Mouse (Mus musculus): ENCODE data around the gene Ada. TPM values are rescaled to one million over a fixed set of nuclear protein-coding genes. Genes with fewer than 3 reads are reported as not detected.

The Ada gene
- total and polyA plus RNA-seq, 2 experiments from 2014 or later = 2.2 to 4.1 TPM

DNA sequence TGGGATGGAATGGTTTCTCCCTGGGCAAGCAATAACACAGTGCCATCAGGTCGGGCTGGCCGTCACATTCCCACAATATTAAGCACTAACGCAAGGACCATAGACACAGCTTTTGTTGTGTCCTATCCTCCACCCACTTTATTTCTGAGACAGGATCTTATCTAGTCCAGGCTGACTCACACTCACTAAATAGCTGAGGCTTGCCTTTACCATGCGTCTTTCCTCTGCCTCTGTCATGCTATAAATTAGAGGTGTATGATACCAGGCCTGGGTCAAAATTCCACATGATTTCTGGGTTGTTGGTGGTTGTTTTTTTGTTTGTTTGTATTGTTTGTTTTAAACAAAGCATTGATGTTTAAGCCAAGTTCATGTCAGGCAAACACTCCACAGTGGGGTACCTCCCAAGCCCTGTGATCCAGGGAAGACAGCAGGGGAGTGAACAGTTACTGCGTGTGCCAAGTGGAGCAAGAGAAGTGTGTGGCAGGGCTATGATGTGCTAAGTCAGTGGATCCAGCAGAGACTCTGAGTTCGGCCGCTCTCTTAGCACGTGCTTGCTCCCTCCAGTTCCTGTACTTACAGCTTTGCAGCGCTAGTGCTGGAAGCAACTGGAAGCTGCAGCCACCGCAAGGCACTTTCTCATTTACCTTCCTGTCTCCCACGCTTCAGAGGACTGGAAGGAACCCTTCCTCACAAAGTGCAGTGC lies 50.8 kb downstream of the Ada start:
- ATAC-seq (ENCODE audit: insufficient read depth, low read depth) (peak; percentile 40), DNase-seq (ENCODE audit: low spot score) (no peak)
- H3K4me2 ChIP-seq (ENCODE audit: low read depth, low read length) = no peak overlapping the region
- H3K9me3 ChIP-seq (replicated peaks; ENCODE audit: control insufficient read depth, low read length) = no peaks in the 10 kb centered on the region
- H3K36me3 ChIP-seq (replicated peaks; ENCODE audit: control insufficient read depth, insufficient read depth, low read length) = peaks cover 3% of the 10 kb centered on the region; the same call in 1 of the 2 replicates
- H3K4me3 ChIP-seq (ENCODE audit: low read depth, low read length) = no peak overlapping the region
- 47% methylated on average over 11 of the region's 11 CpGs for WGBS
- no peak overlapping the region for H3K9ac ChIP-seq (replicated peaks; ENCODE audit: low read depth, low read length)
- peak overlapping the region; percentile 79 for H3K27ac ChIP-seq (ENCODE audit: low read depth)
- TF ChIP-seq EP300 (IDR thresholded peaks at IDR 0.05; ENCODE audit: low read depth) (no peak), CTCF (IDR thresholded peaks at IDR 0.05; ENCODE audit: low read depth) (no peak; the same call in 1 of the 2 replicates)
- peaks cover 76% of the 10 kb centered on the region for H3K4me1 ChIP-seq (ENCODE audit: control insufficient read depth, insufficient read depth)
- no peaks in the 10 kb centered on the region for H3K27me3 ChIP-seq (ENCODE audit: control insufficient read depth, insufficient read depth, low read length)

DNA sequence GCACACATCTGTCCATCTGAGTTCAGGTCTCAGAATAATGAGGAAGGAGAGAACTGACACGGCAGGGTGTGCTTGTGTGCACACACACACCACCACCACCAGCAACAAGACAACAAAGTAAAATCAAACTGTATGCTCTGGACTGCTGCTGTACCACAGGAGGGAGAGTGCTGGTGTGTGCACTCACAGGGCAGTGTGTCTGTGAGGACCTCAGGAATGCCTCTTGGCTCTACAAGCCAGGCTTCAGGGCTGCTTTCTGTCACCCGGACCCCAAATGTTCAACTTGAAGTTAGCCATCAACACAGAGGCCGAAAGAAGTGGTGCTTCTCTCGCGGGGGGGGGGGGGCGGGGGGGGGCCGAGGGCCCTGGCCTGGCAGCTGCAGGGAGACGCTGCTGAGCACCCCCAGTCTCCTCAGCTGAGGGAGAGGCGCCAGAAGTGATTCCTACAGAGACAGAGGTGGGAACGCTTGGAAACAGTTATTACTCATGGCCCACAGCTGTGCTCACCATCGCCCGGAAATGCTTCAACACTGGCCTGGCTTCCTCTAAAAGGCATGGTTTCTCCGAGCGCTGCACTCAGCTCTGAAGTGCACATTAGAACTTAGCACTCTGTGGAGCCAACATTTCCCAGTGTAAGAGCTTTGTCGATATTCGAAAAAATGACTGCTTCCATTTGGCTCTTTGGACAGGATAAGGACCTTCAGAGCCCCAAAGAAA lies 52.1 kb downstream of the Ada start:
- ATAC-seq (ENCODE audit: insufficient read depth, low read depth) = peak; percentile 37; the same call in 1 of the 2 replicates
- Histone ChIP-seq H3K9me3 (replicated peaks; ENCODE audit: control insufficient read depth, low read length) (no peaks in the 10 kb centered on the region), H3K27me3 (ENCODE audit: control insufficient read depth, insufficient read depth, low read length) (no peaks in the 10 kb centered on the region), H3K4me1 (ENCODE audit: control insufficient read depth, insufficient read depth) (peaks cover 80% of the 10 kb centered on the region), H3K4me3 (ENCODE audit: low read depth, low read length) (no peak overlapping the region), H3K36me3 (replicated peaks; ENCODE audit: control insufficient read depth, insufficient read depth, low read length) (no peaks in the 10 kb centered on the region), H3K27ac (ENCODE audit: low read depth) (peak overlapping the region; percentile 79), H3K9ac (replicated peaks; ENCODE audit: low read depth, low read length) (no peak overlapping the region), H3K4me2 (ENCODE audit: low read depth, low read length) (peak overlapping the region; percentile 37)
- DNase-seq (ENCODE audit: low spot score) = peak; percentile 66
- 21% methylated on average over 11 of the region's 16 CpGs for WGBS
- TF ChIP-seq CTCF (IDR thresholded peaks at IDR 0.05; ENCODE audit: low read depth) (no peak), EP300 (IDR thresholded peaks at IDR 0.05; ENCODE audit: low read depth) (no peak)

DNA sequence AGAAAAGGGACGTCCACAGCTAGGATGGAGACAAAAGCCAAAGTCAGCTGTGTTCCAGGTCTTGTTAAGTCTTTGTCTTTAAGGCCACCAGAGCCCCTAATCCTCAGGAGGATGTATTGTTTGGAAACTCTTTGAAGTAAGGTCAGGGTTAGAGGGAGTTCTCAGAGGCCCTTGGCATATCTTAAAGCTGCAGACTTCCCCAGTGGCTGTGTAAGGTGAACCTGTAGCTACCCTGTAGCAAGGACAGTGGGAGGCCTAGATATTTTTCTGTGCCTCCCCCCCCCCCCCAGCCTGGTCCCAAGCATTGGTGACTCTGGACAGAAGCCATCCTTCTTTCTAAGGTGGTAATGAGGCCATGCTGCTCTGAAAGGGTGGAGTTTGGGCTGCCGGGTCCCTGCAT lies 53.3 kb downstream of the Ada start:
- H3K9me3 ChIP-seq (replicated peaks; ENCODE audit: control insufficient read depth, low read length) = no peaks in the 10 kb centered on the region
- peaks cover 80% of the 10 kb centered on the region for H3K4me1 ChIP-seq (ENCODE audit: control insufficient read depth, insufficient read depth)
- no peak overlapping the region for H3K4me3 ChIP-seq (ENCODE audit: low read depth, low read length)
- no peak overlapping the region for H3K9ac ChIP-seq (replicated peaks; ENCODE audit: low read depth, low read length)
- no peak for TF ChIP-seq CTCF (IDR thresholded peaks at IDR 0.05; ENCODE audit: low read depth)
- no peak for TF ChIP-seq EP300 (IDR thresholded peaks at IDR 0.05; ENCODE audit: low read depth)
- ATAC-seq (ENCODE audit: insufficient read depth, low read depth) = no peak
- no peaks in the 10 kb centered on the region for H3K27me3 ChIP-seq (ENCODE audit: control insufficient read depth, insufficient read depth, low read length)
- DNase-seq (ENCODE audit: low spot score) = no peak
- whole genome bisulfite sequencing = 24% methylated on average over 2 of the region's 2 CpGs
- no peaks in the 10 kb centered on the region for H3K36me3 ChIP-seq (replicated peaks; ENCODE audit: control insufficient read depth, insufficient read depth, low read length)
- H3K27ac ChIP-seq (ENCODE audit: low read depth) = peak overlapping the region; percentile 79
- peak overlapping the region; percentile 36; the same call in 1 of the 2 replicates for H3K4me2 ChIP-seq (ENCODE audit: low read depth, low read length)

DNA sequence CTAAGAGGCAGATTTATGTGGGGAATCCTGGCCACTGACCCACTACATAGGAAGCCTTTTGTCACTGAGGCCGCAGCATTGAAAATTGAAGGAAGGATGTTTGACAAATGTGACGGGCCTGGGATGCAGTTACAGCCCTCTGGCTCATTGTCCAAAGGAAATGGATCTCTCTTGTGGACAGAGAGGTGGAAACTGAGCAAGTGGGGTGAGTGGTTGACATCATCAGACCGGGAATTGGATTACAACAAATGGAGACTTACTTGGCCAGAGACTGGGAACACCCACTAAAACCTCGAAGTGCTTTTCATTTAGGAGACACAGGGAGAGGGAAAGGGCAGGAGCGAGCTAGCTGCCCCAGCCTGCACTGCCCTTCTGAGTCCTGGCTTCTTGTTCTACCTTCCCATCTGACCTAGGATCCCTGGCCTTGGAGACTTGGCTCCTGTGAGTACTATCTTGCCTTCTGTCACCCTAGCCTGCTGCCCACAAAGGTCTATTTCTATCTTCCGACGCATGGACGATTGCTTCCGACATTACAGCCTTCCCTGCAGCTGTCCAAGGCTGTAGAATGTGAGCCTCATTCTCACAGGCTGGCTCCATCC lies 56.2 kb downstream of the Ada start:
- Histone ChIP-seq H3K27me3 (ENCODE audit: control insufficient read depth, insufficient read depth, low read length) (no peaks in the 10 kb centered on the region), H3K27ac (ENCODE audit: low read depth) (peak overlapping the region; percentile 98), H3K4me1 (ENCODE audit: control insufficient read depth, insufficient read depth) (peaks cover 96% of the 10 kb centered on the region), H3K4me3 (ENCODE audit: low read depth, low read length) (peak overlapping the region; percentile 40), H3K36me3 (replicated peaks; ENCODE audit: control insufficient read depth, insufficient read depth, low read length) (no peaks in the 10 kb centered on the region), H3K9ac (replicated peaks; ENCODE audit: low read depth, low read length) (peak overlapping the region; percentile 59), H3K4me2 (ENCODE audit: low read depth, low read length) (peak overlapping the region; percentile 60), H3K9me3 (replicated peaks; ENCODE audit: control insufficient read depth, low read length) (no peaks in the 10 kb centered on the region)
- peak; percentile 43 for ATAC-seq (ENCODE audit: insufficient read depth, low read depth)
- peak; percentile 37 for DNase-seq (ENCODE audit: low spot score)
- no peak for TF ChIP-seq CTCF (IDR thresholded peaks at IDR 0.05; ENCODE audit: low read depth)
- TF ChIP-seq EP300 (IDR thresholded peaks at IDR 0.05; ENCODE audit: low read depth) = no peak
- 26% methylated on average over 9 of the region's 9 CpGs for WGBS

DNA sequence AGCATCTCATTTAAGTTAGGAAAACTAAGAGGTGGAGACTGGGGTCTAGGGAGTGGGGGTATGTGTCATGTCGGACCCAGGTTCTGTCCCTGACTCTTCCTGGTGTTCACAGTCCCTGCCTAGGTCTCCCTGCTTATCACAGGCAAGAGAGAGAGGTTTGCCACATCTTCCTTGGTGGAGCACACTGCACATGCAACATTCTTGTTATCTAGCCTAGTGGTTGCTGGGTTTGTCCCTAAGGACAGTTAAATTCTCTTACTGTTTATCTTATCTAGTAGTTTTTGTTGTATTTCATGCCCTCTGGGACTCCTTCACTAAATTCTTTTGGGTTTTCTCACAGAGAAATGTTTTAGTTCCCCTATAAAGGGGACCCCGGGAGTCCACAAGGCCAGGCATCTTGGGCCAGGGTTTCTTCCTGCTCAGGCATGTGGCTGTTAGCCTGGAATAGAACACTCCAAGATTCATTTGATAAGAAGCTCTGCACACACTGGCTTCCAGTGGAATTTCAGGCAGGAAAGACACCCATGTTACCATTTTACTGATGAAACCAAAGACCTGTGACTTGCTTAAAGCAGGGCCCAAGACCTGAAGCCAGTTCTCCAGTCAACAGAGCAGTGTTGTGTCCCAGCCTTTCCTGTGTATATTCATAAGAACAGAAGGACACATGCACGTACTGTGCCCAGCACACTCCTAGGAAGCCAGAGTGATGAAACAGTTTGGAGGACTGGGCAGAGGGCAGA lies 57.0 kb downstream of the Ada start:
- Histone ChIP-seq H3K36me3 (replicated peaks; ENCODE audit: control insufficient read depth, insufficient read depth, low read length) (no peaks in the 10 kb centered on the region), H3K4me1 (ENCODE audit: control insufficient read depth, insufficient read depth) (peaks cover 92% of the 10 kb centered on the region), H3K27ac (ENCODE audit: low read depth) (peak overlapping the region; percentile 98), H3K27me3 (ENCODE audit: control insufficient read depth, insufficient read depth, low read length) (no peaks in the 10 kb centered on the region), H3K9me3 (replicated peaks; ENCODE audit: control insufficient read depth, low read length) (no peaks in the 10 kb centered on the region), H3K4me3 (ENCODE audit: low read depth, low read length) (no peak overlapping the region), H3K9ac (replicated peaks; ENCODE audit: low read depth, low read length) (0 out of 2 replicates have a peak overlapping the region, but pooled peaks have one; percentile 59), H3K4me2 (ENCODE audit: low read depth, low read length) (peak overlapping the region; percentile 60)
- 14% methylated on average over 3 of the region's 3 CpGs for WGBS
- DNase-seq (ENCODE audit: low spot score) (no peak), ATAC-seq (ENCODE audit: insufficient read depth, low read depth) (peak; percentile 7; the same call in 1 of the 2 replicates)
- no peak for TF ChIP-seq CTCF (IDR thresholded peaks at IDR 0.05; ENCODE audit: low read depth)
- no peak for TF ChIP-seq EP300 (IDR thresholded peaks at IDR 0.05; ENCODE audit: low read depth)
